Mouse (Mus musculus) cortical plate, adult 2 months (tissue): ENCODE results near the gene Dhrs7b. TPM values are rescaled to one million over a fixed set of nuclear protein-coding genes. Genes with fewer than 3 reads are reported as not detected.

Source experiments
- H3K27ac ChIP-seq: fragments of 200-500 bp; 2 replicates; pipeline ENCODE4 v1.5.1; 2012; ENCODE audit warnings: low read length, control low read depth, inconsistent platforms; ENCODE audit not compliant: insufficient read depth
- H3K4me1 ChIP-seq: fragments of 200-500 bp; 2 replicates; pipeline ENCODE4 v1.6.1; 2011; ENCODE audit warnings: low read length; ENCODE audit not compliant: control insufficient read depth, insufficient read depth
- H3K4me3 ChIP-seq: fragments of 200-500 bp; 2 replicates; pipeline ENCODE4 v1.5.1; 2011; ENCODE audit warnings: mild to moderate bottlenecking, low read length, control low read depth; ENCODE audit not compliant: insufficient read depth
- CTCF ChIP-seq: fragments of 200-500 bp; IDR thresholded peaks from 2 replicates; pipeline ENCODE4 v1.5.1; 2011; ENCODE audit warnings: mild to moderate bottlenecking, control low read depth, low read length; ENCODE audit not compliant: insufficient read depth; ENCODE audit errors: extremely low read depth
- POLR2A ChIP-seq: fragments of 200-500 bp; IDR thresholded peaks from 2 replicates; pipeline ENCODE4 v1.6.1; 2011; ENCODE audit warnings: mild to moderate bottlenecking, low read length, control low read depth; ENCODE audit not compliant: insufficient read depth; ENCODE audit errors: extremely low read depth
- polyA plus RNA-seq: library from polyadenylated mRNA; depleted of rRNA; stranded (reverse); fragments of >200 nt; gene quantifications from 2 replicates; pipeline ENCODE4 v1.2.3, GENCODE M21; 2012; rRNA removed

Dhrs7b gene
- 19.1 and 20.6 TPM in 2 replicates for polyA plus RNA-seq

GRCm38 (mm10) chr11:60830433-60831052 lies at the start of gene Dhrs7b:
Gene Dhrs7b, plus strand, starts transcription at chr11:60830631.
- Histone ChIP-seq H3K4me1 (peaks cover 2% of the 10 kb centered on the region; the same call in 1 of the 2 replicates), H3K27ac (peak within 1 kb of the TSS; percentile 67), H3K4me3 (peak within 1 kb of the TSS; percentile 78)
- TF ChIP-seq CTCF = no peak
- TF ChIP-seq POLR2A = peak; percentile 60

DNA sequence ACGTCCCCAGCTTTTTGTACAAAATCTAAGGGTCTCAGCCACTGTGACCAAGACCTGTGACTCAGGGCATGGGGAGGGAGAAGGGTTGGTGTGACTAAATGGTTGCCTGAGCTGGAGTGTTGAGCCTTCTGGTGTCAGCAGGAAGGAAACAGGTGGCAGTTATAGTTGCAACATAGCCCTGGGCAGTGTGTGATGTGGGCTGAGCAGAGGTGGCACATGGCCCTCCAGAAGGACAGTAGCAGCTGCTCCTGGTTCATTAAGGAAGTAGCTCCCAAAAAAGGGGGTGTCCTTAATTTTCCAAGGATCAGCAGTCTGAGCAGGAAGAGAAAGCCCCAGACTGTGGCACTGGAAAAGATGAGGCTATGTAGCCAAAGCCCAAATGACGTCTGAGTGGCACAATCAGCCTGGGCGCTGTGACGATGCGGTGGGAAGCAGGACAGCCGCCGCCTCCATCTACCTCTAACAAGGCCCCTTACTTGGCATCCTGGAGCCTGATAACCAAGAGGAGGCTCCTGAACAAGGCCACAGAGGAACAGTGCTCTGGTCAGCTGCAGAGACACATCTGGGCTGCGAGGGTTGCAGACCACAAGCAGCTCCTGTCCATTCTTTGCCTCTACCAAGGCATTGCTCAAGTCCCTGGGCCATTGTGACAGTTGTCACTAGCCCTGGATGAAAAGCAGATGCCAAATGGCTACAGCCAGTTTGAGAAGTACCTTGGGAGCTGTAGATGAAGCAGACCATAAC lies 46.1 kb upstream of the Dhrs7b start:
- H3K4me1 ChIP-seq = peaks cover 16% of the 10 kb centered on the region
- no peak overlapping the region for H3K27ac ChIP-seq
- TF ChIP-seq CTCF (no peak), POLR2A (no peak)
- no peak overlapping the region for H3K4me3 ChIP-seq

GRCm38 (mm10) chr11:60787595-60787994 lies 42.8 kb upstream of the Dhrs7b start:
- H3K4me3 ChIP-seq = no peak overlapping the region
- no peaks in the 10 kb centered on the region; the same call in 1 of the 2 replicates for H3K4me1 ChIP-seq
- no peak overlapping the region for H3K27ac ChIP-seq
- TF ChIP-seq CTCF = no peak
- no peak for TF ChIP-seq POLR2A

- Histone ChIP-seq H3K4me3 (no peak overlapping the region), H3K27ac (no peak overlapping the region), H3K4me1 (no peaks in the 10 kb centered on the region; the same call in 1 of the 2 replicates)
- no peak for TF ChIP-seq CTCF
- TF ChIP-seq POLR2A = no peak
Observed at GRCm38 (mm10) chr11:60790472-60790871, 40.0 kb upstream of the Dhrs7b start.

DNA sequence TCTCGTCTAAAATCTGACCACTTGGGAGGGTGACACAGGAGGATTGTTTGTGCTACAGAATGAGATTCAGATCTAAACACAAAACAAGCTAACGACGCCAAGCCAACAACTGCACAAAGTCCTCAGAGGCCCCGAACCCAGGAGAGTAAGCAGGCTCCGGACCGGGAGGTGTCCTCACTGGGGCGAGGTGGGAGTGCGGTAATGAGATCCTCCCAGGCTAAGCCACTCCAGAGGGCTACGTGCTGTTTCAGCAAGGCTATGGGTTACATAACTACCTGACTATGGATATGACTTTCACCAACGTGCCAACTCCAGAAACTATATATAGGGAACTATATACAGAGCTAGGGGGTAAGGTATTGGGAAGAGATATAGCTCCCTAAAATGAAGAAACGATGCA lies 34.1 kb upstream of the Dhrs7b start:
- TF ChIP-seq CTCF (no peak), POLR2A (no peak)
- Histone ChIP-seq H3K4me3 (no peak overlapping the region), H3K4me1 (no peaks in the 10 kb centered on the region), H3K27ac (no peak overlapping the region)

DNA sequence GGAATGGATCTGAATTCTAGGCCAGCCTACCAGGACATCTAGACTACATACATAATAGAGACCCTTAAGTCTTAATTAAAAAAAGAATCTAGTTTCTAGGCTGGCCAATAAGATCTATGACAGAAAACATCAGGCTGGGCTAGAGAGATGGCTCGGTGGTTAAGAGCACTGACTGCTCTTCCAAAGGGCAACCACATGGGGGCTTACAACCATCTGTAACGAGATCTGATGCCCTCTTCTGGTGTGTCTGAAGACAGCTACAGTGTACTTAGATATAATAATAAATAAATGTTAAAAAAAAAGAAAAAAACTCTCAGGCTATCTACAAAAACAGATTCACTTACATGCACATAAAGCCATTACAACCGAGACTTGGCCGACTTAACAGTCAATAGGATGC lies 30.5 kb upstream of the Dhrs7b start:
- H3K27ac ChIP-seq = no peak overlapping the region
- no peaks in the 10 kb centered on the region for H3K4me1 ChIP-seq
- H3K4me3 ChIP-seq = no peak overlapping the region
- TF ChIP-seq POLR2A = no peak
- TF ChIP-seq CTCF = no peak

GRCm38 (mm10) chr11:60800892-60801291 lies 29.5 kb upstream of the Dhrs7b start:
- Histone ChIP-seq H3K27ac (no peak overlapping the region), H3K4me1 (no peaks in the 10 kb centered on the region)
- TF ChIP-seq POLR2A (no peak), CTCF (no peak)

DNA sequence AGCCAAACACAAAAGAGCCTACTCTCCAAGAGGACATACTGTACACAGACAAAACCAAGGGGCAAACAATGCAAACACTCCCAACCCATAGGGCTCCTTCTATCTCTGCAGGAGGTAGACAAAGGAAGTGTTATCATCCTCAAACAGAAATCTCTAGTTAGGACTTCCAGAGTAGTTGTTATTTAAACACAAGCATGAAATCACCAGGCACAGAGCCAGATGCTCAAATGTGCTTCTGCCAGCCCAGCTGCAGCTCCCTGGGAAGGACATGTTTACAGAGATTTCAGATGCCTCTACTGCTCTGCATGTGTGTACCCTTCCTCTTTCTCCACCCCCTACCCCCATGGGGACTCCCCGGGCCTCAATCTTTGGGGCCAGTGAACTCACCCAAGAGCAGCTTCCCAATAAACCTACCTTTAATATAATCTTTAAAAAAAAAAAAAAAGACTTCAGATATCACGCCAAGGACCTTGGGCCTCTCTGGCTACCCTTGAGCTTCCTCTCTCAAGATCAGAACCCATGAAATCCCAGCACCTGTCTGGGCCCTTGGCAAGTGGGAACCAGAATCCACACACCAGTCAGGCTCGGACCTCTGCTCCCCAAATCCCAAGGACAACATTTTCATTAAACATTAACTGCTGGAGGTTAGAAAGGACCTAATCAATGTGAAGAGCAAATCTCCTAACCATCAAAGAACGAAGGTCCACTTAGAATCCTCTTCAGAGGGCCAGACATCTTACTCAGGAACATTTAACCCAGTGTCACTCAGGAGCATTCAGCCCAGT lies 22.0 kb upstream of the Dhrs7b start:
- Histone ChIP-seq H3K4me3 (no peak overlapping the region), H3K4me1 (no peaks in the 10 kb centered on the region), H3K27ac (no peak overlapping the region)
- TF ChIP-seq CTCF = no peak
- TF ChIP-seq POLR2A = no peak

More at GRCm38 (mm10) chr11:60800892-60801291, 29.5 kb upstream of the Dhrs7b start:
- no peak overlapping the region for H3K4me3 ChIP-seq

DNA sequence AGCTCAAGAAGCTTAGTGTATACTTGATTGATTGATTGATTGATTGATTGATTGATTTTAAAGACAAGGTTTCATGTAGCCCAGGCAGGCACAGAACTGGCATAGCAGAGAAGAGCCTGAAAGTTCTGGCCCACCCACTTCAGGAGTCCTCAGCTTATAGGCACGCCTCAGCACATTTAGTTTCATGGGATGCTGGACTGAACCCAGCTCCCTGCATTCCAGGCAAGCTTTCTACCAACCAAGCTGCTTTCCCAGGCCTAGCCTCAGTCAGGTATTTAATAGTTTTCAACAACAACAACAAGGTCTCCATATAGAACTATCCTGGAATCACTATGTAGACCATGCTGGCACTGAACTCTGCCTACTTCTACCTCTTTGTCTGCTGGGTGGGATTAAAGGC lies 20.9 kb upstream of the Dhrs7b start:
- Histone ChIP-seq H3K4me1 (no peaks in the 10 kb centered on the region), H3K4me3 (no peak overlapping the region), H3K27ac (no peak overlapping the region)
- no peak for TF ChIP-seq CTCF
- TF ChIP-seq POLR2A = no peak

GRCm38 (mm10) chr11:60810046-60810965 lies 20.1 kb upstream of the Dhrs7b start:
- TF ChIP-seq POLR2A = no peak
- no peak for TF ChIP-seq CTCF
- peak overlapping the region; percentile 28 for H3K4me3 ChIP-seq

More at GRCm38 (mm10) chr11:60810046-60810965, 20.1 kb upstream of the Dhrs7b start:
- H3K27ac ChIP-seq = no peak overlapping the region
- no peaks in the 10 kb centered on the region for H3K4me1 ChIP-seq
